Mouse (Mus musculus) hindbrain, embryonic 12.5 days (tissue): ENCODE data around the gene Gm973. TPM values are rescaled to one million over a fixed set of nuclear protein-coding genes. Genes with fewer than 3 reads are reported as not detected.

Source experiments
- ATAC-seq: fragments of 200-750 bp; cut with Nextera tagmentation; 2 replicates; pipeline ENCODE4 v1.8.0; 2017; ENCODE audit warnings: moderate TSS enrichment; ENCODE audit not compliant: low FRiP score
- H3K27ac ChIP-seq: fragments of 300-500 bp; sonication (generic); 2 replicates; pipeline ENCODE4 v1.5.1; 2016; ENCODE audit warnings: mild to moderate bottlenecking
- H3K27me3 ChIP-seq: fragments of 300-500 bp; sonication (generic); 2 replicates; pipeline ENCODE4 v1.6.1; 2016; ENCODE audit warnings: mild to moderate bottlenecking
- H3K36me3 ChIP-seq: fragments of 300-500 bp; sonication (generic); 2 replicates; pipeline ENCODE4 v1.6.1; 2016; ENCODE audit warnings: mild to moderate bottlenecking
- H3K4me1 ChIP-seq: fragments of 300-500 bp; sonication (generic); 2 replicates; pipeline ENCODE4 v1.6.1; 2016
- H3K4me2 ChIP-seq: fragments of 300-500 bp; sonication (generic); replicated peaks from 2 replicates; pipeline ENCODE4 v1.6.1; 2016; ENCODE audit warnings: mild to moderate bottlenecking
- H3K4me3 ChIP-seq: fragments of 300-500 bp; sonication (generic); 2 replicates; pipeline ENCODE4 v1.5.1; 2016; ENCODE audit warnings: mild to moderate bottlenecking
- H3K9ac ChIP-seq: fragments of 300-500 bp; sonication (generic); 2 replicates; pipeline ENCODE4 v1.6.1; 2016; ENCODE audit warnings: mild to moderate bottlenecking, moderate library complexity
- H3K9me3 ChIP-seq: fragments of 300-500 bp; sonication (generic); replicated peaks from 2 replicates; pipeline ENCODE4 v1.6.1; 2016; ENCODE audit warnings: mild to moderate bottlenecking
- WGBS: fragments of 180-500 bp; shearing (Covaris S2); methylation state at CpG from one replicate; pipeline ENCODE4 v1.1.7; 2016; 5-methylcytosine and 5-hydroxymethylcytosine counted together
- polyA plus RNA-seq: library from polyadenylated mRNA; unstranded; fragments of >200 nt; fragmentation: Nextera tagmentation; extraction: Ambion mirVana; gene quantifications from 2 replicates; pipeline ENCODE4 v1.2.1, GENCODE M21; 2016

Gene Gm973
- polyA plus RNA-seq, 1 experiment from 2014 or later: 6.0 TPM

- ATAC-seq: peak; percentile 5
- under 1% methylated on average over 88 of the region's 88 CpGs for WGBS
Observed at GRCm38 (mm10) chr1:59482696-59483520, 33.2 kb upstream of the Gm973 start.

GRCm38 (mm10) chr1:59483521-59484245 lies 32.4 kb upstream of the Gm973 start:
- no peaks in the 10 kb centered on the region; the same call in 1 of the 2 replicates for H3K27me3 ChIP-seq
- no peaks in the 10 kb centered on the region for H3K36me3 ChIP-seq
- H3K27ac ChIP-seq: peak overlapping the region; percentile 84
- H3K9me3 ChIP-seq: no peaks in the 10 kb centered on the region
- peak overlapping the region; percentile 79 for H3K4me3 ChIP-seq
- H3K4me2 ChIP-seq: peak overlapping the region; percentile 98
- H3K4me1 ChIP-seq: peaks cover 49% of the 10 kb centered on the region
- peak overlapping the region; percentile 87 for H3K9ac ChIP-seq
- 2% methylated on average over 46 of the region's 46 CpGs for WGBS
- peak; percentile 62 for ATAC-seq

More at GRCm38 (mm10) chr1:59482696-59483520, 33.2 kb upstream of the Gm973 start:
- H3K27me3 ChIP-seq: no peaks in the 10 kb centered on the region; the same call in 1 of the 2 replicates
- H3K4me2 ChIP-seq: peak overlapping the region; percentile 98
- peak overlapping the region; percentile 83 for H3K27ac ChIP-seq
- peak overlapping the region; percentile 79 for H3K4me3 ChIP-seq
- H3K36me3 ChIP-seq: no peaks in the 10 kb centered on the region
- H3K9me3 ChIP-seq: no peaks in the 10 kb centered on the region
- H3K9ac ChIP-seq: peak overlapping the region; percentile 87
- peaks cover 48% of the 10 kb centered on the region for H3K4me1 ChIP-seq

- peak overlapping the region; percentile 84 for H3K27ac ChIP-seq
- H3K4me1 ChIP-seq: peaks cover 49% of the 10 kb centered on the region
- H3K9me3 ChIP-seq: no peaks in the 10 kb centered on the region
- WGBS: 3% methylated on average over 21 of the region's 21 CpGs
- peak overlapping the region; percentile 98 for H3K4me2 ChIP-seq
- no peak for ATAC-seq
- peak overlapping the region; percentile 79 for H3K4me3 ChIP-seq
- H3K9ac ChIP-seq: peak overlapping the region; percentile 87
- no peaks in the 10 kb centered on the region for H3K36me3 ChIP-seq
- H3K27me3 ChIP-seq: no peaks in the 10 kb centered on the region; the same call in 1 of the 2 replicates
Observed at GRCm38 (mm10) chr1:59484314-59484713, 31.8 kb upstream of the Gm973 start.

- peak overlapping the region; percentile 87 for H3K9ac ChIP-seq
- H3K4me3 ChIP-seq: peak overlapping the region; percentile 79
- H3K4me1 ChIP-seq: peaks cover 49% of the 10 kb centered on the region
- no peak for ATAC-seq
- peak overlapping the region; percentile 84 for H3K27ac ChIP-seq
- H3K4me2 ChIP-seq: peak overlapping the region; percentile 98
- H3K9me3 ChIP-seq: no peaks in the 10 kb centered on the region
- 2% methylated on average over 16 of the region's 16 CpGs for WGBS
- H3K36me3 ChIP-seq: no peaks in the 10 kb centered on the region
- H3K27me3 ChIP-seq: no peaks in the 10 kb centered on the region; the same call in 1 of the 2 replicates
Observed at GRCm38 (mm10) chr1:59484791-59485785, 31.0 kb upstream of the Gm973 start.

GRCm38 (mm10) chr1:59485803-59486202 lies 30.3 kb upstream of the Gm973 start:
- 29% methylated on average over 4 of the region's 4 CpGs for WGBS
- Histone ChIP-seq H3K4me2 (peak overlapping the region; percentile 98), H3K9me3 (no peaks in the 10 kb centered on the region), H3K27ac (peak overlapping the region; percentile 84), H3K9ac (peak overlapping the region; percentile 87), H3K36me3 (no peaks in the 10 kb centered on the region), H3K4me3 (peak overlapping the region; percentile 79), H3K27me3 (no peaks in the 10 kb centered on the region; the same call in 1 of the 2 replicates), H3K4me1 (peaks cover 47% of the 10 kb centered on the region)
- no peak for ATAC-seq

GRCm38 (mm10) chr1:59487651-59488051 lies 28.4 kb upstream of the Gm973 start:
- H3K4me3 ChIP-seq: peak overlapping the region; percentile 20
- no peaks in the 10 kb centered on the region; the same call in 1 of the 2 replicates for H3K27me3 ChIP-seq
- H3K4me2 ChIP-seq: peak overlapping the region; percentile 98
- no peaks in the 10 kb centered on the region for H3K9me3 ChIP-seq
- H3K27ac ChIP-seq: peak overlapping the region; percentile 50; the same call in 1 of the 2 replicates
- no peak for ATAC-seq
- peak overlapping the region; percentile 44 for H3K9ac ChIP-seq
- peaks cover 40% of the 10 kb centered on the region for H3K4me1 ChIP-seq
- WGBS: 5% methylated on average over 10 of the region's 10 CpGs
- H3K36me3 ChIP-seq: no peaks in the 10 kb centered on the region

GRCm38 (mm10) chr1:59488481-59488880 lies 27.6 kb upstream of the Gm973 start:
- Histone ChIP-seq H3K4me2 (no peak overlapping the region), H3K27ac (no peak overlapping the region), H3K9ac (no peak overlapping the region), H3K36me3 (no peaks in the 10 kb centered on the region), H3K9me3 (no peaks in the 10 kb centered on the region), H3K4me3 (no peak overlapping the region), H3K4me1 (peaks cover 33% of the 10 kb centered on the region), H3K27me3 (no peaks in the 10 kb centered on the region)
- WGBS: 58% methylated on average over 4 of the region's 4 CpGs
- ATAC-seq: no peak

GRCm38 (mm10) chr1:59488991-59489390 lies 27.1 kb upstream of the Gm973 start:
- Histone ChIP-seq H3K4me2 (no peak overlapping the region), H3K27ac (no peak overlapping the region), H3K4me1 (peaks cover 28% of the 10 kb centered on the region), H3K9me3 (no peaks in the 10 kb centered on the region), H3K36me3 (no peaks in the 10 kb centered on the region), H3K9ac (no peak overlapping the region), H3K4me3 (no peak overlapping the region), H3K27me3 (no peaks in the 10 kb centered on the region)
- 59% methylated on average over 4 of the region's 4 CpGs for WGBS
- ATAC-seq: no peak

GRCm38 (mm10) chr1:59491517-59491916 lies 24.5 kb upstream of the Gm973 start:
- Histone ChIP-seq H3K9ac (no peak overlapping the region), H3K27ac (no peak overlapping the region), H3K4me1 (peaks cover 13% of the 10 kb centered on the region), H3K4me3 (no peak overlapping the region), H3K27me3 (no peaks in the 10 kb centered on the region), H3K9me3 (no peaks in the 10 kb centered on the region), H3K4me2 (no peak overlapping the region), H3K36me3 (no peaks in the 10 kb centered on the region)
- 83% methylated on average over 9 of the region's 9 CpGs for WGBS
- ATAC-seq: no peak

- no peak overlapping the region for H3K4me3 ChIP-seq
- no peak overlapping the region for H3K27ac ChIP-seq
- ATAC-seq: no peak
- 71% methylated on average over 4 of the region's 4 CpGs for WGBS
- H3K4me1 ChIP-seq: peaks cover 6% of the 10 kb centered on the region
- H3K36me3 ChIP-seq: no peaks in the 10 kb centered on the region
- no peaks in the 10 kb centered on the region for H3K9me3 ChIP-seq
- H3K4me2 ChIP-seq: no peak overlapping the region
- no peak overlapping the region for H3K9ac ChIP-seq
- no peaks in the 10 kb centered on the region for H3K27me3 ChIP-seq
Observed at GRCm38 (mm10) chr1:59492432-59492831, 23.6 kb upstream of the Gm973 start.

GRCm38 (mm10) chr1:59495970-59496369 lies 20.1 kb upstream of the Gm973 start:
- no peak overlapping the region for H3K27ac ChIP-seq
- no peaks in the 10 kb centered on the region for H3K27me3 ChIP-seq
- H3K4me2 ChIP-seq: no peak overlapping the region
- WGBS: 94% methylated on average over 5 of the region's 5 CpGs
- H3K4me1 ChIP-seq: no peaks in the 10 kb centered on the region; the same call in 1 of the 2 replicates
- H3K36me3 ChIP-seq: no peaks in the 10 kb centered on the region
- H3K9ac ChIP-seq: no peak overlapping the region
- H3K4me3 ChIP-seq: no peak overlapping the region
- no peaks in the 10 kb centered on the region for H3K9me3 ChIP-seq
- ATAC-seq: no peak
